Mouse (Mus musculus): Measurements from ENCODE around the gene Isl2. TPM values are rescaled to one million over a fixed set of nuclear protein-coding genes. Genes with fewer than 3 reads are reported as not detected.
A peak's percentile ranks its signal among the peaks of the same experiment; 100 is the strongest.

The Isl2 gene
- polyA plus RNA-seq, 1 experiment from 2014 or later = not detected

GRCm38 (mm10) chr9:55546176-55547010 lies 7.9 kb downstream of the Isl2 start:
- DNase-seq = peak; percentile 59
- H3K27ac ChIP-seq (ENCODE audit: low read depth) = no peak overlapping the region
- peak overlapping the region; percentile 44 for H3K4me2 ChIP-seq
- H3K9me3 ChIP-seq (ENCODE audit: low read depth, low read length) = no peaks in the 10 kb centered on the region
- H3K4me3 ChIP-seq (ENCODE audit: low read depth, low read length) = peak overlapping the region; percentile 23
- no peak for TF ChIP-seq CTCF (IDR thresholded peaks at IDR 0.05; ENCODE audit: low read depth)
- WGBS = 3% methylated on average over 63 of the region's 63 CpGs
- H3K9ac ChIP-seq = no peak overlapping the region
- H3K4me1 ChIP-seq (ENCODE audit: insufficient read depth) = peaks cover 8% of the 10 kb centered on the region; the same call in 1 of the 2 replicates
- peaks cover 85% of the 10 kb centered on the region for H3K27me3 ChIP-seq (ENCODE audit: insufficient read depth, low read length)
- peak; percentile 55 for ATAC-seq (ENCODE audit: insufficient read depth)
- no peaks in the 10 kb centered on the region for H3K36me3 ChIP-seq (ENCODE audit: insufficient read depth)

GRCm38 (mm10) chr9:55548871-55549270 lies 10.4 kb downstream of the Isl2 start:
- Histone ChIP-seq H3K4me1 (ENCODE audit: insufficient read depth) (no peaks in the 10 kb centered on the region), H3K36me3 (ENCODE audit: insufficient read depth) (no peaks in the 10 kb centered on the region), H3K27ac (ENCODE audit: low read depth) (no peak overlapping the region), H3K9me3 (ENCODE audit: low read depth, low read length) (no peaks in the 10 kb centered on the region), H3K4me3 (ENCODE audit: low read depth, low read length) (no peak overlapping the region), H3K9ac (no peak overlapping the region), H3K27me3 (ENCODE audit: insufficient read depth, low read length) (peaks cover 60% of the 10 kb centered on the region), H3K4me2 (no peak overlapping the region)
- DNase-seq (no peak), ATAC-seq (ENCODE audit: insufficient read depth) (no peak)
- no peak for TF ChIP-seq CTCF (IDR thresholded peaks at IDR 0.05; ENCODE audit: low read depth)
- 23% methylated on average over 3 of the region's 3 CpGs for WGBS

- Histone ChIP-seq H3K4me2 (no peak overlapping the region), H3K4me3 (ENCODE audit: low read depth, low read length) (no peak overlapping the region), H3K9me3 (ENCODE audit: low read depth, low read length) (no peaks in the 10 kb centered on the region), H3K27ac (ENCODE audit: low read depth) (no peak overlapping the region), H3K4me1 (ENCODE audit: insufficient read depth) (no peaks in the 10 kb centered on the region), H3K36me3 (ENCODE audit: insufficient read depth) (no peaks in the 10 kb centered on the region), H3K27me3 (ENCODE audit: insufficient read depth, low read length) (peaks cover 55% of the 10 kb centered on the region), H3K9ac (no peak overlapping the region)
- 9% methylated on average over 16 of the region's 16 CpGs for WGBS
- ATAC-seq (ENCODE audit: insufficient read depth) (no peak), DNase-seq (peak; percentile 34)
- peak; percentile 57 for TF ChIP-seq CTCF (IDR thresholded peaks at IDR 0.05; ENCODE audit: low read depth)
Measured at GRCm38 (mm10) chr9:55549302-55549890, 10.9 kb downstream of the Isl2 start.

GRCm38 (mm10) chr9:55554986-55555385 lies 16.5 kb downstream of the Isl2 start:
- no peaks in the 10 kb centered on the region for H3K36me3 ChIP-seq (ENCODE audit: insufficient read depth)
- no peaks in the 10 kb centered on the region for H3K4me1 ChIP-seq (ENCODE audit: insufficient read depth)
- H3K27me3 ChIP-seq (ENCODE audit: insufficient read depth, low read length) = no peaks in the 10 kb centered on the region
- H3K9ac ChIP-seq = no peak overlapping the region
- no peak for TF ChIP-seq CTCF (IDR thresholded peaks at IDR 0.05; ENCODE audit: low read depth)
- H3K4me2 ChIP-seq = no peak overlapping the region
- DNase-seq (peak; percentile 17), ATAC-seq (ENCODE audit: insufficient read depth) (no peak; the same call in 1 of the 2 replicates)
- H3K27ac ChIP-seq (ENCODE audit: low read depth) = no peak overlapping the region
- WGBS = 32% methylated on average over 1 of the region's 1 CpGs
- no peaks in the 10 kb centered on the region for H3K9me3 ChIP-seq (ENCODE audit: low read depth, low read length)
- H3K4me3 ChIP-seq (ENCODE audit: low read depth, low read length) = no peak overlapping the region

- Histone ChIP-seq H3K9ac (no peak overlapping the region), H3K9me3 (ENCODE audit: low read depth, low read length) (no peaks in the 10 kb centered on the region), H3K27ac (ENCODE audit: low read depth) (no peak overlapping the region), H3K4me1 (ENCODE audit: insufficient read depth) (no peaks in the 10 kb centered on the region), H3K27me3 (ENCODE audit: insufficient read depth, low read length) (no peaks in the 10 kb centered on the region), H3K4me2 (no peak overlapping the region), H3K4me3 (ENCODE audit: low read depth, low read length) (no peak overlapping the region), H3K36me3 (ENCODE audit: insufficient read depth) (no peaks in the 10 kb centered on the region)
- WGBS = 73% methylated on average over 1 of the region's 1 CpGs
- no peak for TF ChIP-seq CTCF (IDR thresholded peaks at IDR 0.05; ENCODE audit: low read depth)
- DNase-seq = peak; percentile 26
- peak; percentile 47; the same call in 1 of the 2 replicates for ATAC-seq (ENCODE audit: insufficient read depth)
Measured at GRCm38 (mm10) chr9:55560960-55561359, 22.5 kb downstream of the Isl2 start.

GRCm38 (mm10) chr9:55568466-55569159 lies 30.1 kb downstream of the Isl2 start:
- Histone ChIP-seq H3K4me2 (no peak overlapping the region), H3K36me3 (ENCODE audit: insufficient read depth) (no peaks in the 10 kb centered on the region), H3K27me3 (ENCODE audit: insufficient read depth, low read length) (no peaks in the 10 kb centered on the region), H3K4me1 (ENCODE audit: insufficient read depth) (no peaks in the 10 kb centered on the region), H3K9ac (no peak overlapping the region), H3K9me3 (ENCODE audit: low read depth, low read length) (no peaks in the 10 kb centered on the region), H3K27ac (ENCODE audit: low read depth) (no peak overlapping the region), H3K4me3 (ENCODE audit: low read depth, low read length) (no peak overlapping the region)
- WGBS = 56% methylated on average over 5 of the region's 5 CpGs
- DNase-seq (no peak), ATAC-seq (ENCODE audit: insufficient read depth) (no peak)
- TF ChIP-seq CTCF (IDR thresholded peaks at IDR 0.05; ENCODE audit: low read depth) = no peak

- DNase-seq (peak; percentile 51), ATAC-seq (ENCODE audit: insufficient read depth) (peak; percentile 71; the same call in 1 of the 2 replicates)
- TF ChIP-seq CTCF (IDR thresholded peaks at IDR 0.05; ENCODE audit: low read depth) = no peak
- no peaks in the 10 kb centered on the region for H3K27me3 ChIP-seq (ENCODE audit: insufficient read depth, low read length)
- no peak overlapping the region for H3K9ac ChIP-seq
- no peak overlapping the region for H3K4me2 ChIP-seq
- H3K4me3 ChIP-seq (ENCODE audit: low read depth, low read length) = no peak overlapping the region
- no peak overlapping the region for H3K27ac ChIP-seq (ENCODE audit: low read depth)
- WGBS = 39% methylated on average over 1 of the region's 1 CpGs
- no peaks in the 10 kb centered on the region for H3K9me3 ChIP-seq (ENCODE audit: low read depth, low read length)
- H3K4me1 ChIP-seq (ENCODE audit: insufficient read depth) = no peaks in the 10 kb centered on the region
- H3K36me3 ChIP-seq (ENCODE audit: insufficient read depth) = no peaks in the 10 kb centered on the region
Measured at GRCm38 (mm10) chr9:55571071-55571470, 32.6 kb downstream of the Isl2 start.
